Comparison of ENCODE assay signal across 19 mouse cellular contexts in the genomic region with DNA sequence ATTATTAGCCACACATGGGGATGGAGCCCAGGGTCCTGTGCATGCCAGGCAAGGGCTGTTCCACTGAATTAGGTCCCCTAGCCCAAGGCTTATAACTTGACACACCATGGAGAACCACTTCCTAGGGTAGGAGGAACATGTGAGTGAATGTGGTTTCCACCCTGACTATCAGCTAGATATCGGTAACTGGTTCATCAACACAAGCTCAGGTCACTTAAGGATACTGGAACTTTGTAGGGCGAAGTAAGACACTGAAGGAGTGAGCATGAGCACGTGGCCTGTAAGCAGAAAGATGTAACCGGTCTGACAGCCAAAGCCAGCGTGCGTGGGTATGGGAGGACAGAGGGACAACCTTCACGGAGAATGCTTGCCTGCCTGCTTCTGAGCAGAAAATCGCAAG. TPM values are rescaled to one million over a fixed set of nuclear protein-coding genes. Genes with fewer than 3 reads are reported as not detected.
DNase-seq lines count a peak whose midpoint lies in the region; ATAC-seq and TF ChIP-seq lines count a peak whose summit lies in the region.
"Had no signal": no experiment of that assay in that cellular context is flagged by ENCODE, and none has a peak within 500 bp of the region (broad histone marks: within the 10 kb centered on the region; RNA-seq: fewer than 3 reads in every experiment).

No protein-coding gene starts in this region.

- no peak for TF ChIP-seq EP300 in liver, postnatal 0 days (IDR thresholded peaks at IDR 0.05; ENCODE audit: low read depth)
- no peak for TF ChIP-seq EP300 in lung, postnatal 0 days (IDR thresholded peaks at IDR 0.05)

- no peaks in the 10 kb centered on the region for H3K27me3 ChIP-seq in liver, embryonic 13.5 days
- peaks cover 13% of the 10 kb centered on the region for H3K27me3 ChIP-seq in liver, postnatal 0 days (ENCODE audit: insufficient read depth, low read length)
- H3K27me3 ChIP-seq in embryonic facial prominence, embryonic 12.5 days, result no peaks in the 10 kb centered on the region
- no peaks in the 10 kb centered on the region for H3K27me3 ChIP-seq in lung, postnatal 0 days (replicated peaks; ENCODE audit: insufficient read depth, low read length)
- H3K27me3 ChIP-seq: embryonic facial prominence, embryonic 15.5 days; forebrain, embryonic 13.5 days; heart, embryonic 15.5 days; neural tube, embryonic 13.5 days; stomach, embryonic 15.5 days had no signal

- no peak for TF ChIP-seq CTCF in liver, postnatal 0 days (IDR thresholded peaks at IDR 0.05; ENCODE audit: low read depth)
- no peak for TF ChIP-seq CTCF in lung, postnatal 0 days (IDR thresholded peaks at IDR 0.05)

- H3K4me3 ChIP-seq in liver, embryonic 13.5 days (replicated peaks), result no peak overlapping the region
- H3K4me3 ChIP-seq in liver, postnatal 0 days (ENCODE audit: low read depth, low read length), result no peak overlapping the region
- H3K4me3 ChIP-seq in embryonic facial prominence, embryonic 12.5 days, result no peak overlapping the region
- H3K4me3 ChIP-seq in lung, postnatal 0 days (ENCODE audit: low read depth, low read length), result no peak overlapping the region
- H3K4me3 ChIP-seq: embryonic facial prominence, embryonic 15.5 days; forebrain, embryonic 13.5 days; heart, embryonic 15.5 days; neural tube, embryonic 13.5 days; stomach, embryonic 15.5 days had no signal

- no peak for DNase-seq in frontal cortex, postnatal 14 days (ENCODE audit: low spot score in 2 of 2)
- DNase-seq in liver, embryonic 13.5 days, result no peak
- DNase-seq in liver, postnatal 0 days, result no peak
- no peak for DNase-seq in testis, postnatal 14 days (ENCODE audit: low spot score)
- no peak for DNase-seq in lung, postnatal 0 days (ENCODE audit: low spot score)
- DNase-seq: liver; lung, embryonic 14.5 days; spleen, adult 18-20 months; thymus, postnatal 25 days had no signal

- H3K27ac ChIP-seq in liver, embryonic 13.5 days, result no peak overlapping the region
- H3K27ac ChIP-seq in liver, postnatal 0 days (ENCODE audit: low read depth), result no peak overlapping the region
- H3K27ac ChIP-seq in embryonic facial prominence, embryonic 12.5 days, result 0 out of 2 replicates have a peak overlapping the region, but pooled peaks have one; percentile 5
- no peak overlapping the region for H3K27ac ChIP-seq in lung, postnatal 0 days (ENCODE audit: low read length)
- H3K27ac ChIP-seq: embryonic facial prominence, embryonic 15.5 days; forebrain, embryonic 13.5 days; heart, embryonic 15.5 days; kidney, postnatal 0 days; neural tube, embryonic 13.5 days; stomach, embryonic 15.5 days had no signal

- no peaks in the 10 kb centered on the region for H3K36me3 ChIP-seq in liver, embryonic 13.5 days
- H3K36me3 ChIP-seq in liver, postnatal 0 days (replicated peaks; ENCODE audit: insufficient read depth, low read length), result no peaks in the 10 kb centered on the region
- H3K36me3 ChIP-seq in embryonic facial prominence, embryonic 12.5 days, result no peaks in the 10 kb centered on the region
- H3K36me3 ChIP-seq in lung, postnatal 0 days (ENCODE audit: insufficient read depth, low read length), result no peaks in the 10 kb centered on the region
- H3K36me3 ChIP-seq: embryonic facial prominence, embryonic 15.5 days; heart, embryonic 15.5 days; neural tube, embryonic 13.5 days; stomach, embryonic 15.5 days had no signal

- H3K9ac ChIP-seq in liver, embryonic 13.5 days, result no peak overlapping the region
- H3K9ac ChIP-seq in liver, postnatal 0 days (replicated peaks), result no peak overlapping the region
- H3K9ac ChIP-seq in embryonic facial prominence, embryonic 12.5 days, result no peak overlapping the region
- H3K9ac ChIP-seq in lung, postnatal 0 days (replicated peaks; ENCODE audit: low read depth), result no peak overlapping the region
- H3K9ac ChIP-seq: embryonic facial prominence, embryonic 15.5 days; forebrain, embryonic 13.5 days; heart, embryonic 15.5 days; lung, embryonic 14.5 days; stomach, embryonic 15.5 days had no signal

- no peak overlapping the region for H3K4me2 ChIP-seq in liver, embryonic 13.5 days
- no peak overlapping the region for H3K4me2 ChIP-seq in liver, postnatal 0 days (ENCODE audit: low read depth, low read length)
- H3K4me2 ChIP-seq in embryonic facial prominence, embryonic 12.5 days (replicated peaks), result no peak overlapping the region
- H3K4me2 ChIP-seq in lung, postnatal 0 days (replicated peaks; ENCODE audit: low read depth, low read length), result no peak overlapping the region
- H3K4me2 ChIP-seq: embryonic facial prominence, embryonic 15.5 days; forebrain, embryonic 13.5 days; heart, embryonic 15.5 days; lung, embryonic 14.5 days; neural tube, embryonic 13.5 days; stomach, embryonic 15.5 days had no signal

- H3K9me3 ChIP-seq in liver, embryonic 13.5 days (replicated peaks), result no peaks in the 10 kb centered on the region
- no peaks in the 10 kb centered on the region for H3K9me3 ChIP-seq in liver, postnatal 0 days (ENCODE audit: low read length)
- no peaks in the 10 kb centered on the region for H3K9me3 ChIP-seq in embryonic facial prominence, embryonic 12.5 days
- no peaks in the 10 kb centered on the region for H3K9me3 ChIP-seq in lung, postnatal 0 days (ENCODE audit: low read length)
- H3K9me3 ChIP-seq: embryonic facial prominence, embryonic 15.5 days; forebrain, embryonic 13.5 days; heart, embryonic 15.5 days; neural tube, embryonic 13.5 days; stomach, embryonic 15.5 days had no signal

- WGBS in liver, embryonic 13.5 days (ENCODE audit: insufficient replicate concordance), result 51% methylated on average over 8 of the region's 8 CpGs
- 36% methylated on average over 8 of the region's 8 CpGs for WGBS in liver, postnatal 0 days (ENCODE audit: insufficient replicate concordance)
- 71% methylated on average over 8 of the region's 8 CpGs for WGBS in embryonic facial prominence, embryonic 12.5 days
- 50% methylated on average over 8 of the region's 8 CpGs for WGBS in lung, postnatal 0 days

- ATAC-seq in frontal cortex, adult (ENCODE audit: low TSS enrichment), result peak; percentile 80
- 0 out of 2 replicates have a peak, but pooled peaks have one; percentile 21 for ATAC-seq in liver, embryonic 13.5 days (ENCODE audit: low read depth)
- ATAC-seq in liver, postnatal 0 days, result no peak
- no peak for ATAC-seq in embryonic facial prominence, embryonic 12.5 days (ENCODE audit: insufficient number of reproducible peaks, insufficient read depth, low FRiP score, low TSS enrichment)
- peak; percentile 58 for ATAC-seq in megakaryocyte-erythroid progenitor cell, adult 5-6 weeks (replicated peaks; ENCODE audit: low FRiP score, low TSS enrichment, poor library complexity, severe bottlenecking)
- no peak for ATAC-seq in lung, postnatal 0 days
- ATAC-seq: activated CD4-positive, CD25-positive, alpha-beta regulatory T cell, adult 4 months had no signal

- peaks cover 80% of the 10 kb centered on the region for H3K4me1 ChIP-seq in liver, embryonic 13.5 days (replicated peaks)
- peaks cover 14% of the 10 kb centered on the region for H3K4me1 ChIP-seq in liver, postnatal 0 days (ENCODE audit: insufficient read depth)
- peaks cover 51% of the 10 kb centered on the region for H3K4me1 ChIP-seq in embryonic facial prominence, embryonic 12.5 days
- peaks cover 30% of the 10 kb centered on the region for H3K4me1 ChIP-seq in lung, postnatal 0 days (ENCODE audit: insufficient read depth, low read depth, low read length)

RNA-seq across cellular contexts. Expression of a gene that starts 42.6 kb away (rescaled TPM):
- polyA plus RNA-seq in liver, embryonic 13.5 days (2015; fragmentation: Nextera tagmentation; extraction: Ambion mirVana), result 4.1 and 4.3 TPM in 2 replicates
- 2.7 and 2.9 TPM in 2 replicates for polyA plus RNA-seq in liver, postnatal 0 days (2015; fragmentation: Nextera tagmentation; extraction: Ambion mirVana)
- polyA plus RNA-seq in embryonic facial prominence, embryonic 12.5 days (2016; fragmentation: Nextera tagmentation; extraction: Ambion mirVana), result 36.5 and 36.6 TPM in 2 replicates
- 40.8 and 53.2 TPM in 2 replicates for total RNA-seq in megakaryocyte-erythroid progenitor cell, adult 5-6 weeks (2014; fragmentation: Nextera tagmentation)
- total RNA-seq in megakaryocyte-erythroid progenitor cell, adult 5-6 weeks (2017), result 21.4 and 27.0 TPM in 2 replicates
- polyA plus RNA-seq in lung, postnatal 0 days (2015; fragmentation: Nextera tagmentation; extraction: Ambion mirVana), result 15.9 and 18.8 TPM in 2 replicates

Comparison
In these comparisons a context has a peak if more than half of its experiments do, and no peak if none do; other contexts are left out.
1. ATAC-seq: peak in frontal cortex, adult (single experiment), liver, embryonic 13.5 days (single experiment) and megakaryocyte-erythroid progenitor cell, adult 5-6 weeks (single experiment); none in liver, postnatal 0 days (single experiment), embryonic facial prominence, embryonic 12.5 days (single experiment) and lung, postnatal 0 days (single experiment).